Mouse (Mus musculus) liver, postnatal 0 days (tissue): ENCODE measurements at regions not wholly inside any gene's neighbourhood (a gene's known extent, or its start where the extent isn't known, plus 50 kb on each side); places are given as distances from the start of the nearest gene placed in this dataset.

Source experiments
- CTCF ChIP-seq: sonication (generic); IDR thresholded peaks from 2 replicates; pipeline ENCODE4 v1.5.1; 2016; ENCODE audit warnings: antibody characterized with exemption, low read depth
- EP300 ChIP-seq: IDR thresholded peaks from 2 replicates; pipeline ENCODE4 v1.6.1; 2016; ENCODE audit warnings: antibody characterized with exemption, low read depth, mild to moderate bottlenecking

- TF ChIP-seq CTCF (no peak), EP300 (no peak)
Measured at GRCm38 (mm10) chr8:10711474-10711873, 296.8 kb downstream of the Irs2 start.
